Mouse (Mus musculus) limb, embryonic 14.5 days (tissue): Measurements from ENCODE around the gene Slc39a5. TPM values are rescaled to one million over a fixed set of nuclear protein-coding genes. Genes with fewer than 3 reads are reported as not detected.
A peak's percentile ranks its signal among the peaks of the same experiment; 100 is the strongest.

ENCODE experiments used
- ATAC-seq: fragments of 200-750 bp; cut with Nextera tagmentation; 2 replicates; pipeline ENCODE4 v1.8.0; 2017; ENCODE audit warnings: low read depth, moderate number of reproducible peaks, moderate TSS enrichment; ENCODE audit not compliant: low FRiP score
- DNase-seq: peaks from one replicate; pipeline ENCODE4 v3.0.0-alpha.2; 2015; ENCODE audit warnings: low spot score
- H3K27ac ChIP-seq: fragments of 300-500 bp; sonication (generic); replicated peaks from 2 replicates; pipeline ENCODE4 v1.5.1; 2014; ENCODE audit warnings: low read depth, mild to moderate bottlenecking, low read length, moderate library complexity, mixed read lengths
- H3K27me3 ChIP-seq: fragments of 300-500 bp; sonication (generic); 2 replicates; pipeline ENCODE4 v1.6.1; 2014; ENCODE audit warnings: low read length, mixed read lengths; ENCODE audit not compliant: control insufficient read depth, insufficient read depth
- H3K36me3 ChIP-seq: fragments of 300-500 bp; sonication (generic); 2 replicates; pipeline ENCODE4 v1.6.1; 2014; ENCODE audit warnings: mild to moderate bottlenecking, low read length, moderate library complexity, mixed read lengths; ENCODE audit not compliant: control insufficient read depth, insufficient read depth
- H3K4me1 ChIP-seq: fragments of 300-500 bp; sonication (generic); 2 replicates; pipeline ENCODE4 v1.6.1; 2014; ENCODE audit warnings: antibody characterized with exemption, low read length, mixed read lengths; ENCODE audit not compliant: control insufficient read depth, insufficient read depth
- H3K4me2 ChIP-seq: fragments of 300-500 bp; sonication (generic); replicated peaks from 2 replicates; pipeline ENCODE4 v1.6.1; 2014; ENCODE audit warnings: low read depth, mild to moderate bottlenecking, low read length, moderate library complexity; ENCODE audit not compliant: severe bottlenecking
- H3K4me3 ChIP-seq: fragments of 300-500 bp; sonication (generic); replicated peaks from 2 replicates; pipeline ENCODE4 v1.5.1; 2014; ENCODE audit warnings: low read length
- H3K9ac ChIP-seq: fragments of 300-500 bp; sonication (generic); 2 replicates; pipeline ENCODE4 v1.6.1; 2014; ENCODE audit warnings: mild to moderate bottlenecking, low read depth, low read length, moderate library complexity; ENCODE audit not compliant: severe bottlenecking
- H3K9me3 ChIP-seq: fragments of 300-500 bp; sonication (generic); 2 replicates; pipeline ENCODE4 v1.6.1; 2016; ENCODE audit warnings: low read length; ENCODE audit not compliant: control insufficient read depth
- POLR2A ChIP-seq: fragments of 200-500 bp; IDR thresholded peaks from 2 replicates; pipeline ENCODE4 v1.8.0; 2012; ENCODE audit warnings: inconsistent platforms, mild to moderate bottlenecking, moderate library complexity, borderline replicate concordance; ENCODE audit not compliant: insufficient read depth, insufficient read length; ENCODE audit errors: extremely low read depth
- WGBS: fragments of 180-500 bp; shearing (Covaris S2); extraction: QIAGEN DNeasy Blood & Tissue Kit; methylation state at CpG from one replicate; pipeline ENCODE4 v1.1.7; 2014; 5-methylcytosine and 5-hydroxymethylcytosine counted together
- microRNA-seq: library from miRNA; unstranded; fragments of <30 nt; microRNA quantifications from one replicate; pipeline ENCODE4, GENCODE M21; 2016
- polyA plus RNA-seq, 2 experiments: library from polyadenylated mRNA; depleted of rRNA in 1 of 2; stranded (reverse) in 1 of 2; unstranded in 1 of 2; fragments of >200 nt; fragmentation: Nextera tagmentation in 1 of 2; extraction: Ambion mirVana in 1 of 2; gene quantifications; 2 replicates each; pipeline versions ENCODE4 v1.2.1 to v1.2.3; 2012 to 2014

The Slc39a5 gene
- polyA plus RNA-seq, 2 experiments, result 0.39 TPM; not detected in 1

- H3K9me3 ChIP-seq, result no peaks in the 10 kb centered on the region
- H3K36me3 ChIP-seq, result peaks cover 21% of the 10 kb centered on the region
- peaks cover 4% of the 10 kb centered on the region for H3K4me1 ChIP-seq
- H3K27ac ChIP-seq, result 0 out of 2 replicates have a peak overlapping the region, but pooled peaks have one; percentile 91
- 13% methylated on average over 19 of the region's 19 CpGs for WGBS
- peak overlapping the region; percentile 77 for H3K4me2 ChIP-seq
- TF ChIP-seq POLR2A, result no peak
- ATAC-seq (no peak), DNase-seq (no peak)
- H3K9ac ChIP-seq, result peak overlapping the region; percentile 77
- H3K27me3 ChIP-seq, result no peaks in the 10 kb centered on the region
- peak overlapping the region; percentile 66 for H3K4me3 ChIP-seq
Observed at GRCm38 (mm10) chr10:128367899-128368401, 33.1 kb downstream of the Slc39a5 start.

- Histone ChIP-seq H3K4me2 (no peak overlapping the region), H3K9me3 (no peaks in the 10 kb centered on the region), H3K27ac (no peak overlapping the region), H3K9ac (no peak overlapping the region), H3K27me3 (no peaks in the 10 kb centered on the region), H3K4me1 (peaks cover 3% of the 10 kb centered on the region), H3K36me3 (peaks cover 74% of the 10 kb centered on the region), H3K4me3 (no peak overlapping the region)
- no peak for ATAC-seq
- peak; percentile 88 for DNase-seq
- no peak for TF ChIP-seq POLR2A
- WGBS, result 48% methylated on average over 3 of the region's 3 CpGs
Observed at GRCm38 (mm10) chr10:128362568-128362967, 38.5 kb downstream of the Slc39a5 start.

GRCm38 (mm10) chr10:128361836-128362235 is 39.2 kb downstream of the Slc39a5 start:
- no peak overlapping the region for H3K4me2 ChIP-seq
- DNase-seq (no peak), ATAC-seq (no peak)
- H3K36me3 ChIP-seq, result peaks cover 81% of the 10 kb centered on the region
- no peak for TF ChIP-seq POLR2A
- H3K4me3 ChIP-seq, result no peak overlapping the region
- H3K9ac ChIP-seq, result no peak overlapping the region
- H3K27ac ChIP-seq, result no peak overlapping the region
- 94% methylated on average over 6 of the region's 6 CpGs for WGBS
- H3K27me3 ChIP-seq, result no peaks in the 10 kb centered on the region
- no peaks in the 10 kb centered on the region for H3K9me3 ChIP-seq
- no peaks in the 10 kb centered on the region for H3K4me1 ChIP-seq

GRCm38 (mm10) chr10:128359226-128359625 is 41.8 kb downstream of the Slc39a5 start:
- H3K4me1 ChIP-seq, result no peaks in the 10 kb centered on the region
- ATAC-seq, result no peak
- DNase-seq, result no peak
- no peak overlapping the region for H3K9ac ChIP-seq
- H3K27me3 ChIP-seq, result no peaks in the 10 kb centered on the region
- 80% methylated on average over 6 of the region's 6 CpGs for WGBS
- no peak for TF ChIP-seq POLR2A
- H3K36me3 ChIP-seq, result peaks cover 85% of the 10 kb centered on the region
- no peak overlapping the region for H3K27ac ChIP-seq
- H3K9me3 ChIP-seq, result no peaks in the 10 kb centered on the region
- H3K4me2 ChIP-seq, result no peak overlapping the region
- H3K4me3 ChIP-seq, result no peak overlapping the region

GRCm38 (mm10) chr10:128358796-128359195 is 42.2 kb downstream of the Slc39a5 start:
- TF ChIP-seq POLR2A, result no peak
- DNase-seq (peak; percentile 56), ATAC-seq (no peak)
- H3K4me3 ChIP-seq, result no peak overlapping the region
- WGBS, result 60% methylated on average over 2 of the region's 2 CpGs
- H3K4me2 ChIP-seq, result no peak overlapping the region
- no peaks in the 10 kb centered on the region for H3K4me1 ChIP-seq
- H3K9ac ChIP-seq, result no peak overlapping the region
- H3K27ac ChIP-seq, result no peak overlapping the region
- peaks cover 88% of the 10 kb centered on the region for H3K36me3 ChIP-seq
- no peaks in the 10 kb centered on the region for H3K27me3 ChIP-seq
- H3K9me3 ChIP-seq, result no peaks in the 10 kb centered on the region

- WGBS, result 85% methylated on average over 8 of the region's 8 CpGs
- DNase-seq (no peak), ATAC-seq (no peak)
- Histone ChIP-seq H3K4me1 (peaks cover 3% of the 10 kb centered on the region), H3K36me3 (peaks cover 33% of the 10 kb centered on the region), H3K4me3 (no peak overlapping the region), H3K4me2 (no peak overlapping the region), H3K9ac (no peak overlapping the region), H3K27ac (no peak overlapping the region), H3K27me3 (no peaks in the 10 kb centered on the region), H3K9me3 (no peaks in the 10 kb centered on the region)
- no peak for TF ChIP-seq POLR2A
Observed at GRCm38 (mm10) chr10:128347541-128347940, 53.5 kb downstream of the Slc39a5 start.

Small RNA genes within 50 kb of the gene (microRNA-seq; reads per million reads assigned to microRNA genes)
- gene Gm25361 (not detected), gene Gm26308 (not detected), gene Mir6914 (not detected), gene Mir6915 (0.69 reads per million)

Other genes with a start within 250 kb of the Slc39a5 start
- 113 and 117 TPM in 2 replicates for gene Rbms2, start 220.9 kb downstream of the Slc39a5 start, polyA plus RNA-seq (2012; rRNA removed)
- gene Rbms2, start 220.9 kb downstream of the Slc39a5 start, polyA plus RNA-seq (2014; fragmentation: Nextera tagmentation; extraction: Ambion mirVana), result 33.8 and 35.9 TPM in 2 replicates
- 4.8 and 5.8 TPM in 2 replicates for gene Gls2, start 206.8 kb downstream of the Slc39a5 start, polyA plus RNA-seq (2012; rRNA removed)
- gene Gls2, start 206.8 kb downstream of the Slc39a5 start, polyA plus RNA-seq (2014; fragmentation: Nextera tagmentation; extraction: Ambion mirVana), result 2.0 and 2.5 TPM in 2 replicates
- gene Spryd4, start 189.4 kb downstream of the Slc39a5 start, polyA plus RNA-seq (2012; rRNA removed), result 22.3 and 27.4 TPM in 2 replicates
- 36.9 and 38.7 TPM in 2 replicates for gene Spryd4, start 189.4 kb downstream of the Slc39a5 start, polyA plus RNA-seq (2014; fragmentation: Nextera tagmentation; extraction: Ambion mirVana)
- gene Mip, start 175.4 kb downstream of the Slc39a5 start, polyA plus RNA-seq (2012; rRNA removed), result 0.88 and 1.7 TPM in 2 replicates
- gene Mip, start 175.4 kb downstream of the Slc39a5 start, polyA plus RNA-seq (2014; fragmentation: Nextera tagmentation; extraction: Ambion mirVana), result 0.17 and 0.37 TPM in 2 replicates
- 31.7 and 32.4 TPM in 2 replicates for gene Timeless, start 169.2 kb downstream of the Slc39a5 start, polyA plus RNA-seq (2012; rRNA removed)
- gene Timeless, start 169.2 kb downstream of the Slc39a5 start, polyA plus RNA-seq (2014; fragmentation: Nextera tagmentation; extraction: Ambion mirVana), result 48.6 and 54.7 TPM in 2 replicates
- gene Apon, start 147.1 kb downstream of the Slc39a5 start, polyA plus RNA-seq (2012; rRNA removed), result 0.58 and 0.72 TPM in 2 replicates
- gene Apon, start 147.1 kb downstream of the Slc39a5 start, polyA plus RNA-seq (2014; fragmentation: Nextera tagmentation; extraction: Ambion mirVana), result 0.30 and 0.57 TPM in 2 replicates
- 0.20 and 0.32 TPM in 2 replicates for gene Apof, start 132.6 kb downstream of the Slc39a5 start, polyA plus RNA-seq (2012; rRNA removed)
- not detected in 2 replicates for gene Apof, start 132.6 kb downstream of the Slc39a5 start, polyA plus RNA-seq (2014; fragmentation: Nextera tagmentation; extraction: Ambion mirVana)
- 20.5 and 22.1 TPM in 2 replicates for gene Stat2, start 130.7 kb downstream of the Slc39a5 start, polyA plus RNA-seq (2012; rRNA removed)
- 12.9 and 13.2 TPM in 2 replicates for gene Stat2, start 130.7 kb downstream of the Slc39a5 start, polyA plus RNA-seq (2014; fragmentation: Nextera tagmentation; extraction: Ambion mirVana)
- gene Il23a, start 102.5 kb downstream of the Slc39a5 start, polyA plus RNA-seq (2012; rRNA removed), result 0.18 and 0.31 TPM in 2 replicates
- gene Il23a, start 102.5 kb downstream of the Slc39a5 start, polyA plus RNA-seq (2014; fragmentation: Nextera tagmentation; extraction: Ambion mirVana), result 0.28 TPM in 1 of 2 replicates, not detected in the other
- 49.7 and 58.0 TPM in 2 replicates for gene Pan2, start 97.9 kb downstream of the Slc39a5 start, polyA plus RNA-seq (2012; rRNA removed)
- gene Pan2, start 97.9 kb downstream of the Slc39a5 start, polyA plus RNA-seq (2014; fragmentation: Nextera tagmentation; extraction: Ambion mirVana), result 26.6 and 31.1 TPM in 2 replicates
- 129 and 169 TPM in 2 replicates for gene Cnpy2, start 78.8 kb downstream of the Slc39a5 start, polyA plus RNA-seq (2012; rRNA removed)
- 378 and 387 TPM in 2 replicates for gene Cnpy2, start 78.8 kb downstream of the Slc39a5 start, polyA plus RNA-seq (2014; fragmentation: Nextera tagmentation; extraction: Ambion mirVana)
- gene Cs, start 63.5 kb downstream of the Slc39a5 start, polyA plus RNA-seq (2012; rRNA removed), result 131 and 149 TPM in 2 replicates
- 173 and 174 TPM in 2 replicates for gene Cs, start 63.5 kb downstream of the Slc39a5 start, polyA plus RNA-seq (2014; fragmentation: Nextera tagmentation; extraction: Ambion mirVana)
- gene Coq10a, start 32.2 kb downstream of the Slc39a5 start, polyA plus RNA-seq (2012; rRNA removed), result 38.9 and 43.5 TPM in 2 replicates
- gene Coq10a, start 32.2 kb downstream of the Slc39a5 start, polyA plus RNA-seq (2014; fragmentation: Nextera tagmentation; extraction: Ambion mirVana), result 19.4 and 21.5 TPM in 2 replicates
- gene Ankrd52, start 24.1 kb downstream of the Slc39a5 start, polyA plus RNA-seq (2012; rRNA removed), result 50.7 and 59.8 TPM in 2 replicates
- 11.3 and 11.9 TPM in 2 replicates for gene Ankrd52, start 24.1 kb downstream of the Slc39a5 start, polyA plus RNA-seq (2014; fragmentation: Nextera tagmentation; extraction: Ambion mirVana)
- 38.9 and 42.3 TPM in 2 replicates for gene Nabp2, start 10.3 kb upstream of the Slc39a5 start, polyA plus RNA-seq (2012; rRNA removed)
- 68.6 and 71.9 TPM in 2 replicates for gene Nabp2, start 10.3 kb upstream of the Slc39a5 start, polyA plus RNA-seq (2014; fragmentation: Nextera tagmentation; extraction: Ambion mirVana)
- gene Rnf41, start 10.4 kb upstream of the Slc39a5 start, polyA plus RNA-seq (2012; rRNA removed), result 37.0 and 38.1 TPM in 2 replicates
- 35.7 and 36.1 TPM in 2 replicates for gene Rnf41, start 10.4 kb upstream of the Slc39a5 start, polyA plus RNA-seq (2014; fragmentation: Nextera tagmentation; extraction: Ambion mirVana)
- 216 and 219 TPM in 2 replicates for gene Smarcc2, start 58.0 kb upstream of the Slc39a5 start, polyA plus RNA-seq (2012; rRNA removed)
- 98.0 and 110 TPM in 2 replicates for gene Smarcc2, start 58.0 kb upstream of the Slc39a5 start, polyA plus RNA-seq (2014; fragmentation: Nextera tagmentation; extraction: Ambion mirVana)
- gene Myl6, start 92.9 kb upstream of the Slc39a5 start, polyA plus RNA-seq (2012; rRNA removed), result 1,142 and 1,623 TPM in 2 replicates
- 1,081 and 1,105 TPM in 2 replicates for gene Myl6, start 92.9 kb upstream of the Slc39a5 start, polyA plus RNA-seq (2014; fragmentation: Nextera tagmentation; extraction: Ambion mirVana)
- 54.9 and 56.7 TPM in 2 replicates for gene Myl6b, start 97.5 kb upstream of the Slc39a5 start, polyA plus RNA-seq (2012; rRNA removed)
- 6.1 and 6.6 TPM in 2 replicates for gene Myl6b, start 97.5 kb upstream of the Slc39a5 start, polyA plus RNA-seq (2014; fragmentation: Nextera tagmentation; extraction: Ambion mirVana)
- gene Esyt1, start 124.6 kb upstream of the Slc39a5 start, polyA plus RNA-seq (2012; rRNA removed), result 51.3 and 59.6 TPM in 2 replicates
- gene Esyt1, start 124.6 kb upstream of the Slc39a5 start, polyA plus RNA-seq (2014; fragmentation: Nextera tagmentation; extraction: Ambion mirVana), result 35.8 and 37.9 TPM in 2 replicates
- 15.2 and 17.2 TPM in 2 replicates for gene Zc3h10, start 146.5 kb upstream of the Slc39a5 start, polyA plus RNA-seq (2012; rRNA removed)
- 13.7 and 14.5 TPM in 2 replicates for gene Zc3h10, start 146.5 kb upstream of the Slc39a5 start, polyA plus RNA-seq (2014; fragmentation: Nextera tagmentation; extraction: Ambion mirVana)
- 2,621 and 3,931 TPM in 2 replicates for gene Rpl41, start 148.1 kb upstream of the Slc39a5 start, polyA plus RNA-seq (2012; rRNA removed)
- gene Rpl41, start 148.1 kb upstream of the Slc39a5 start, polyA plus RNA-seq (2014; fragmentation: Nextera tagmentation; extraction: Ambion mirVana), result 4,572 and 4,920 TPM in 2 replicates
- 111 and 186 TPM in 2 replicates for gene Pa2g4, start 164.8 kb upstream of the Slc39a5 start, polyA plus RNA-seq (2012; rRNA removed)
- gene Pa2g4, start 164.8 kb upstream of the Slc39a5 start, polyA plus RNA-seq (2014; fragmentation: Nextera tagmentation; extraction: Ambion mirVana), result 207 and 210 TPM in 2 replicates
- 17.5 and 18.2 TPM in 2 replicates for gene Erbb3, start 188.4 kb upstream of the Slc39a5 start, polyA plus RNA-seq (2012; rRNA removed)
- 19.6 and 21.1 TPM in 2 replicates for gene Erbb3, start 188.4 kb upstream of the Slc39a5 start, polyA plus RNA-seq (2014; fragmentation: Nextera tagmentation; extraction: Ambion mirVana)
- gene Rps26, start 225.5 kb upstream of the Slc39a5 start, polyA plus RNA-seq (2012; rRNA removed), result 1,619 and 1,662 TPM in 2 replicates
- 1,135 and 1,177 TPM in 2 replicates for gene Rps26, start 225.5 kb upstream of the Slc39a5 start, polyA plus RNA-seq (2014; fragmentation: Nextera tagmentation; extraction: Ambion mirVana)
- gene Ikzf4, start 244.8 kb upstream of the Slc39a5 start, polyA plus RNA-seq (2012; rRNA removed), result 8.0 and 10.3 TPM in 2 replicates
- 4.6 and 5.2 TPM in 2 replicates for gene Ikzf4, start 244.8 kb upstream of the Slc39a5 start, polyA plus RNA-seq (2014; fragmentation: Nextera tagmentation; extraction: Ambion mirVana)